Mouse (Mus musculus) neural tube, embryonic 10.5 days (tissue): ENCODE data around the gene Tiam1.
A peak's percentile ranks its signal among the peaks of the same experiment; 100 is the strongest.

ENCODE experiments used
- DNase-seq: peaks from one replicate; pipeline ENCODE4 v3.0.0-alpha.2; 2017; ENCODE audit warnings: low spot score; ENCODE audit errors: extremely low spot score

Gene Tiam1

DNA sequence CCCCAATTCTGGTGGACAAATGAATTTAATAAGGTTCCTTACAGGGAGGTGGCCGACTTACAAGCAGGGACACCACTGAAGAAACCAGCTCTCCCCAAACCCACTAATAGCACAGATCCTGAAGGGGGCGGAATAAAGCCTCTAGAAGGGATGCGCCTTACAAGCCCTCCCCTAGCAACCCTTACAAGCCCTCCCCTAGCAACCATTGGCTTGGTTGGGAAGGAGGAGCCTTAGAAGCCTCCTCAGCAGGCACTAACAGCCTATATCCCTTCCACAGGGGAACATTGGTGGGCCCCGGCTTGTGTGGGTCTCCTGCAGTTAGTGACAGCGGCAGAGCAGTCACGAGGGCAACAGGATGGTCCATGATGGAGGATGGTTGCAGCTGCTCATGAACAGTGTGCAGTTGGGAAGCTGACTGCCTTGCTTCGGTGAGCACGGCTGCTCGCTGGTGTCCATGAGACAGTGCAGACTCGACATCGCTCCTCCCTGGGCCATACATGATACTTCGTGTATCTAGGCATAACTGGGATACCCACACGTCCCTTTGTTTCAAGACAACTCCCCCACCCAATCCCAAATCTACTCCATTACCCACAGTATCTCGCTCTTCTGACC is 90.6 kb downstream of the Tiam1 start:
- no peak for DNase-seq

DNA sequence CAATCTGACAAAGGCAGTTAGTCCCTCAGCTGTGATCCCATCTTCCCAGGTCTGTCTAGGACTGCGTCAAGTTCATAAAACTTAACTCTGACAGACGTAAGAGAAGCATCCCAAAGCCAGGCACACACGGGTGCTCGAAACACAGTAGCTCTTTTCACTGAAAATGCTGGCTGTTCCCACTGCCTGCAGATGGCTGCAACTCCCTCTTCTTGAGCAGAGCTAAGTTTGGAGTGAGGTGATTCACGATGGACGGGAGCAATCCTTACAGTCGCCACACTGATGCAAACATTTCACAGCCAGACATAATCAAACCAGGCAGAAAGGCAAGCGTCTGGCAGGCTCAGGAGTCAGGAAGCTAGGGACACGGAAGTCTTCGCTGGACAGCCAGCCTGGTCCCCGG is 91.2 kb downstream of the Tiam1 start:
- no peak for DNase-seq

DNA sequence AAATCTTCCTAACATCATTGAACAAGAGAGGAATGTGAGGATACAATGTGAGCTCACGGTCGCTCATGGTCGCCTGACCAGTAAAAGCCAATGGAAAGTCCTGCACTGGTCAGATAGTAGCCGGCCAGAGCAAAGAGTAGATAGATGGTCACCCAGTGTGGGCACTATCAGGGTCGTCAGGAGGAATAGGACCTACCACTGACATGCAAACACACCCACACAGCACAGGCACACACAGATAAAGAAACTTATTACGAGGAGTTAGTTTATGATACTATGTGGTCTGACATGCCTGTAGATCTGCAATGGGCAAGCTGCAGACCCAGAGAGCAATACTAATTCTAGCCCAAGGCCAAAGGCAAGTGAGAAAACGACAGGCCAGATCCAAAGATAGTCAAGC is 92.5 kb downstream of the Tiam1 start:
- no peak for DNase-seq

DNA sequence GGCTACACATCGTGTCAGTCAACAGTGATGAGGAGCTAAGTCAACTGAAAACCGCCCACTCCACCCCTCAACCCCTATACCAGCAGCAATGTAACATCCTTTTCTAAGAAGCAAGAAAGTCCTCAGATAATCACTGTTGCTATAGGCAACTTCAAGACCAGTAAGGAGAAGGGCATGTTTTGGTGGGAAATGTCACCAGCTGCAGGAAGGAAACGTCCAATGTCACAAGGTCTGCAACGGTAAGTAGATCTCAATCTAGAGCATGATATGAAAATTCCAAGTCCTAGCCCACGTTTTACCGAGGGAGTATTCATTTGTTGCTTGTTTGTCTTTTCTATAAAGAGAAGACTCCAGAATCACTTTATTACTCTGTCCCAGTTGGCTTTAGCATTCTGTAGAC is 95.7 kb downstream of the Tiam1 start:
- no peak for DNase-seq

DNA sequence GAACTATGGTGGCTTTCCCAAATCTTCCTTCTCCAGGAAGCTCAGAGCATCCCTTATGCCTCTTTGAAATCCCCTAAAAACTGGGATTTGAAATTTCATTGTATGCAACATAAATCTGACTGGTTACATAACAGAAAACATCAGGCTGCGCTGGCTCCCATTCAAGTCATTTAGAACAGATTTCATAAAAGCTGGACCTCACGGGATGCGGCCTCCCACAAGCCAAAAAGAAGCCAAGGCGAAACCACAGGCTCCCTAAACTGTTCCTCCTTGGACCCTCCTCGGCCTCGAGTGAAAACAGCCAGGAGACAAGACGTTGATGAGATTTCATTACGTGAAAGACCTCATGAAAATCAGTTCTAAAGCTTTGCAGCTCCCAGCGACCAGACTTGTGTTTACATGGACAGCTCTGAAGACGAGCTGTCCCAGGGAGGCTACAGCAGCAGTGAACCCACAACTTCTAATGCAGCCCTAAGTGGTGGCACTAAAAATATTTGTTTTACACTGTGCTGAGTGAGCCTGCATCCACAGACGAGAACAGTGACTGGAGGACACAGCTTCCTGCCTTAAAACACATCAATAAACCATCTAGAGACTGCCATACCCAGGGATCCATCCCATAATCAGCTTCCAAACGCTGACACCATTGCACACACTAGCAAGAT is 96.9 kb downstream of the Tiam1 start:
- no peak for DNase-seq

DNA sequence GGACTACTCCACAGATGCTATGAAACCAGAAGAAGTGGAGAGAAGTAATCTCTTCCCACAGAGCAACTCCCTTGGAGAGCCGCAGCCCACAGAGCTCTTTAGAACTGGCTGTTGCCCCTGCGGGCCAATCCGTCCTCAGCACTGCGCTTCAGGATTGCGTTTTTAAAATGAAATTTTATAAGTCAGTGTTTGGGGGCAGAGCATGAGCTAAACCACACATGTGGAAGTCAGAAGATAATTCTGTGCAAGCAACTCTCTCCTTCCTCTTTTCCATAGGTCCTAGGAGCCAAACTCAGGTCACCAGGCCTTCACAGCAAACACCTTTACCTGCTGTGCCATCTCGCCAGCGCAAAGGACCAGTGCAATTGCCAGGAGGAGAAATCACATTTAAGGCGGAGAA is 98.0 kb downstream of the Tiam1 start:
- no peak for DNase-seq

DNA sequence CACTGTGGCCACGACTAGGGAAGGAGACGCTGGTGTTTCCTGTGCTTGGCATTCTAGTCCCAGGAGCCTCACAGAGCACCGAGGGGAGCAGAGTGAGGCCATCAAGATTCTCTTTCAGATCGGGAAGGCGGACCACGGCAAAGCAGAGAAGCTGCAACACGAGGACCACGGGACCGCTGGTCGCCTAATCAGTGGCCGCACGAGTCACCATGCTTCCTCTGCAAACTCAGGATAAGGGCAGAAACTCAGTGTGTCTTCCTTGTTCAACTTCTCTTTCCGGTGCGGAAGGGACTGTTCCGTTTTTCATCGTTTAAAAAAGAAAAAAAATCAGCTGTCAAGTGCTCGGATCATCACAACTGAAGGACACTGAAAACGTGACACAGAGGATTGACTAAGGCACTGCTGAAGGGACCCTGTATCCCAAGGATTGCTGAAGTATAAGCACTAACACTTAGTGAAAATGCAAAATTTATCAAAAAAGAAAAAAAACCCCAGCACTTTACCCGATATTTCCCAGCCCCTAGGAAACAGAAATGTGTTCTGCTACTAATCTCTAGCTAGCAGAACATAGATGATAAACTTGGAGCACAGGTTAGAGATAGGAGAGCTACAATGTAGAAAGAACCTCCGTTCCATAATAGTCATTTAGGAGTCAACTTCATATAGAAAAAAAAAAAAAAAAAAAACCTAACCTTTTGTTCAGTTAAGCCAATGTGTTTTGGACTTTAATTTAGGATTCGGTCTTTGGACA is 99.4 kb downstream of the Tiam1 start:
- no peak for DNase-seq

DNA sequence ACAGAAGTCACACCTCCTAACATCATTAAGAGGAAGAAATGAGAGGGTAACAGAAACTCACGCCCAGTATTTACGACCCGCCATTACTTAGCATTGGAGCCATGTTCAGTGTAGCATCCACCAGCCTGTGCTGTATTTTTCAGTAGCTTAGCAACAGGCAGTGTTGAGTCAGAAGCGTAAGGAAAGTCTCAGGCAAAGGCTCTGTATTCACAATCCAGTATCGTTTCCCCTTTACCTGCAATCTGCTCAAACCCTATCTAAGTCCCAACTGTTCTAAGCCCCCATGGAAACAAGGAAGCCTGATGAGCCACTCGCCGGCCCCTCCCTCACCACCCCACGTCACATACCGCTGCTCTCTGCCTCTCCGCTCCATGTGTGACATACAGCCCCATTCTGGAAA is 100.7 kb downstream of the Tiam1 start:
- DNase-seq, result no peak

DNA sequence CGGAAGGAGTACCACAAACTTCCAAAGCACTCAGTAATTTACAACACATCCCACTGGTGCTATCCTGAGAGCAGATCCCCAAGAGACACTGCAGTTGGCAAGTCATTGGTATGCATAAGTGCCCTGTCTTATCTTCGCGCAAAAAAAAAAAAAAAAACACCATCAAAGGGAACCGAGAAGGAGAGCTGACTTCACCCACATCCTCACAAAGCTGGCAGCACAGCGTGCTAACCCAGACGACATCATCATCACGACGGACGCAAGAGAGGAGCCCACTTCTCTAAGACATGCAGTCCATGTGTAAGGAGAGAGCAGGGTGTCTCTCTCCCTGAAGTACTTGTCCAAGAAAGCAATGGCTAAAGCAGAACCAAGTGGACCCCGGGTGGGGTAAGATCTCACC is 101.2 kb downstream of the Tiam1 start:
- no peak for DNase-seq

DNA sequence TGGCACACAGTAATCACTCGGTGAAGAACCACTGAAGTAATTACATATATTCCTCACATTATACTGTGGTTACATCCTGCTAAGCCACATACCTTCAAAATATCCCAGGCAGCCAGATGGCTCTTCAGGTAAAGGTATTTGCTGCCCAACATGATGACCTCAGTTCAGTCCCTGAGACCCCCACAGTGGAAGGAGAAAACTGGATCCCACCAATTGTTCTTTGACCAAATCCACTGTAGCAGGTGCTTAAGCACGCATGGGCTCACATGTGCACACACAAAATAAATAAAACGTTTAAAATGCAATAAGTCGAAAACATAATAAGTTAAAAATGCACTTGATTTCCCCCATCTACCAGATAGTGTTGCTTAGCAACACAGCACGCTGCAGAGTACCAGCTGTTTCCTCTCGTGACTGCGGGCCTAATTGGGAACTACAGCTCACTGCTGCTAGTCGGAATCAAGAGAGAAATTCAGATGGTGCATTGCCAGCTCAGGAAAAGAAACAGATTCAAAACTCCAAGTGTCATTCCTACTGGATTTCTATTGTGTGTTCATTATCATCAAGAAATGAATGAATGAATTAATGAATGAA is 102.7 kb downstream of the Tiam1 start:
- no peak for DNase-seq

DNA sequence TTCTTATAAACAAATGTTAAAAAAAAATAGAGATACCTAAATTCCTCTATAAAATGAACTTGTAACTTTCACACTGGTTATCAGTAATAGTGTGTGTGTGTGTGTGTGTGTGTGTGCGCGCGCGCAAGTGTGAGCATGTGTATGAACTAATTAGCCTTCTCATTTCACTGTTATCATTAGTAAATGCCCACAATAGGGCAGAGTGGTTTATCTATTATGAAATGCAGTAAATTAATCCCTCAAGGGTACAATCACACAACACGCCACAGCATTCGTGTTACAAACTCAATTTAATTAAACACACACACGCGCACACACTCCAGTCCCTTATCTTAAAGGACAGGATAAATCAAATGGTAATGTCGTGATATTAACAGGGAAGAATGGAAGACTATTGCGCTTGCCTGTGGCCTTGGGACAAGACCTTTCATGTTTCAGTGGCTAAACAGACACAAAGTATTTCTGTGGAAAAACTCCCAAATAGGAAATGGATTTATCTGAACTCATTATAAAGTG is 107.9 kb downstream of the Tiam1 start:
- no peak for DNase-seq

DNA sequence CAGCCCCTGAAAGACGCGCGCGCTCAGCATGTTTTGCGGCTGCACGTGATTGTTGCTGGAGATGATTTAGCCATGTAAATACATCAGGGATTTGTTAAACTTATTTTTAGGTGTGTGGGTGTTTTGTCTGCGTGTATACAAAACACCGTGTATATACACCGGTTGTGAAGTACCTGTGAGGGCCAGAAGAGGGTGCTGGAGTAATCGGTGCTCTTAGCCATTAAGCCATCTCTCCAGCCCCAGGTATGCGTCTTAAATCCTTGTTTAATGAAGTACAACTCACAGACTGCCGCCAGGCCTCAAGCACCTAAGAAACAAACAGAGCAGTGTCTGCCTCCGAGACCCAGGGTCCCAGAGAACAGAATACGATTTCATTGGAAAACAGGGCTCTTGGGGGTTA is 113.2 kb downstream of the Tiam1 start:
- no peak for DNase-seq

DNA sequence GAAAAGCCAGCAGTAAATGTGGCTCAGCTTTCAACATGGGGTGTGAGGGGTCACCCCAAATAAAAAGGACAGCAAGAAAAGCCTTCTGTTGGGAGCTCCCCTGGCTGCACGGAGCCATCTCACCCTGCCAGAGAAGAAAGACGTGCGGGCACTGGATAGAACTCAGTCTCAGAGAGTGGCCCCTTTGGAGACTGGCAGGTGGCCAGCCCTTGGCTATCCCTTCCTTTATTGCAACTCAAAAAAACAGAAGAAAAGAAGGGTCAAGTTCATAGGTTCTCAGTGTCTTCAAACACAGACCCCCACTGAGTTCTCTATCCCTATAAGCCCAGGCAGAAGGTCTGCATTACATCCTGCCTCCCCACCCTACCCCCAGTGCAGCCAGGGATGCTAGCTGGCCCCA is 115.7 kb downstream of the Tiam1 start:
- DNase-seq, result no peak

DNA sequence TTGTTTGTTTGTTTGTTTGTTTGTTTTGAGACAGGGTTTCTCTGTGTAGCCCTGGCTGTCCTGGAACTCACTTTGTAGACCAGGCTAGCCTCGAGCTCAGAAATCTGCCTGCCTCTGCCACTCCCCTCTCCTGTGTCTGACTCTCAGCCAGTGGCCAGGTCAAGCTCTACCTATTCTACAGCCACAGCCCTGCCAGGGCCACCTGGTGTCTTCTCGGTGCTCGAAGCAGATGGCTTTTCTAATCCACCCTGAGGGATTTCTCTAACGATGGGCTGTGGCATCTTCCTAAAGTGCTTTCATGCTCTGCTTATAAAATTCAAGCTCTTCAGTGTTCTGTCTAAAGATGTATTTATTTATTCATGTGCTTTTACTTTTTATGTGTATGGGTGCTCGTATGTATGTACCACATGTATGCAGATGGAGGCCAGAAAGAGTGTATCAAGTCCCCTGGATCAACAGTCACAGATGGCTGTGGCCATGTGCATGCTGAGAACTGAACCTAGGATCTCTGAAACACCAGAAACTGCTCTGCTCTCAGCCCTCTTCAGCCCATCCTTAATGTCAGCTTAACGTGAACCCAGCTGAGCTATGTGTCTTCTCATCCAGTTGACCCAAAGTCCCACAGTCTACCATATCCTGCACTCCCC is 117.9 kb downstream of the Tiam1 start:
- DNase-seq, result no peak

DNA sequence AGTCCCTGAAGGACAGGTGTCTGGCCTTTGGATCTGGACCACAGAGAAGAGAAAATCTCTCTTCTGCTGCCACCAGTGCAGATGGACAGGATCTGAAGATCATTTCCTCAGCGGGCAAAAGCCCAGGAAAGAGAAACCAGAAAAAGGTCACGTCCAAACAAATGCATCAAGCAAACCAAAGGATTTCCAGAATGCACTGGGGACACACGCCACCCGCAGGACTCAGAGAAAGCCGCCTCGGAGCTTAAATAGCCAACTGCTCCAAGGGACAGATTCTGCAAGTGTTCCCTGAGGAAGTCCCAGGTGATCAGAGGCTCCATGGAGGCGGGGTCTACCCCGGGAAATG is 119.9 kb downstream of the Tiam1 start:
- DNase-seq, result no peak

DNA sequence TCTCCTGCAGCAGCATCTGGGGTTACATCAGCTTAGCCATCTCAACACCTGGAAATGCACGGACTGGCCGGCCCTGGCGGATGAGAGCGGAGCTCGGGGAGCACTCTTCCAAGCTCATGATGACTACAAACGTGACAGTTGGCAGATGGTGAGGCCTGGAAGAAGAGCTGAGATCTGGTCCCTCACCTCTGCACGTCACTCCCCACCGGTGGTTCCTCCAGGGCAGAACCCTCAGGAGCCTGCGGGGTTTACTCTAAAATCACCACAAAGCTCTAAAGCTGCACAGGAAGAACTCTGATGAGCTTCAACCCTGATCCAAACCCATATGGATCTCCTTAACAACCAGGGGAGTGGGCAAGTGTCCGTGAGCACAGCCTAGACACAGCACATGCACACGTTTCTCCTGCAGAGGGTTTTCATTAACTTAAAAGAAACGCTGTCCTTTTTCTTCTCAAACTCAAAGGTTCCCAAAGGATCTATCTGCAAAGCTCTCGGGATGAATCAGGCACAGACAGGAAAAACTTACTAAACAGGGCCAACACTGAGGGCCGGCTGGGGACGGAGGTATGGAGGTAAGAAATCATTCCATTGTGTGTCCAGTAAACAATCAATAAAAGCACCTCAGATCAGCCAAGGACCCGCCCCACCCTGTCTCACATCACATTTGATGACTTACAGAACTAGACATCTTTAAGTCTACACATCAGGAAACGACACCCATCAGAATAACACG is 120.5 kb downstream of the Tiam1 start:
- DNase-seq, result no peak

DNA sequence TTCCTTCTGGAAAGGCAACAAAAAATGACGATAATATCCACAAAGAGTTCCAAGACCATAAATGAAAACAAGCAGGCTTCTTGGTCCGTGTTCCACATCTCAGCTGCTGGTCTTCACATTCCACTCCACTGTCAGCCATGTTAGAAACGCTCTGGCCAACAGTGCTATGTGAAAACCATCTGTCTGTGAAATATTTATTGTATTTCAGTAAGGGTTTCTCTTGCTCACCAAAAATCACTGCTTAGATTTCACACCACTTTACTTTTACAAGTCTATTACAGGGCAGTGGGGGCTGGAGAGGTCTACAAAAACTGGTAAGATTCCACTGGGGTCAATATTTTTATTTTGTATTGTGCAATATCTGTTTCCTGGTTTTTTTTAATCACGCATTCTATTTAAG is 127.5 kb downstream of the Tiam1 start:
- DNase-seq, result no peak

DNA sequence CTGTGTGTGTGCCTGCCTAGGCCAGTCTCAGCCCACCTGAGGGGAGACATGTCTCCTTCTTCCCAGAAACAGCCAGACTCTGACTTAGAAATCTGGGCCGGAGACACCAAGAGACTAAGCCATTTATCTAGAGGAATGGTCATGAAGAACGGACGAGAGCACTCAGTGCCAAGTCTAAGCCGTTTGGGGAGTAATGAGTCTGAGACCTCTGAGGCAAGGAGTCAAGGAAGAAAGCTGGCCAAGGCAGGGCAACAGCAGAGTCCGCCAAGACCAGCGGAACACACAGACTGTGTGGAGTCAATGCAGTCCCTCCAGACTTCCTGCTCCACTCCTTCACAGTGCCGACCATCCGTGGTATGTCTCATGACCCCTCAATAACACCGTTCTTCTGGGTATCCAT is 129.0 kb downstream of the Tiam1 start:
- no peak for DNase-seq

DNA sequence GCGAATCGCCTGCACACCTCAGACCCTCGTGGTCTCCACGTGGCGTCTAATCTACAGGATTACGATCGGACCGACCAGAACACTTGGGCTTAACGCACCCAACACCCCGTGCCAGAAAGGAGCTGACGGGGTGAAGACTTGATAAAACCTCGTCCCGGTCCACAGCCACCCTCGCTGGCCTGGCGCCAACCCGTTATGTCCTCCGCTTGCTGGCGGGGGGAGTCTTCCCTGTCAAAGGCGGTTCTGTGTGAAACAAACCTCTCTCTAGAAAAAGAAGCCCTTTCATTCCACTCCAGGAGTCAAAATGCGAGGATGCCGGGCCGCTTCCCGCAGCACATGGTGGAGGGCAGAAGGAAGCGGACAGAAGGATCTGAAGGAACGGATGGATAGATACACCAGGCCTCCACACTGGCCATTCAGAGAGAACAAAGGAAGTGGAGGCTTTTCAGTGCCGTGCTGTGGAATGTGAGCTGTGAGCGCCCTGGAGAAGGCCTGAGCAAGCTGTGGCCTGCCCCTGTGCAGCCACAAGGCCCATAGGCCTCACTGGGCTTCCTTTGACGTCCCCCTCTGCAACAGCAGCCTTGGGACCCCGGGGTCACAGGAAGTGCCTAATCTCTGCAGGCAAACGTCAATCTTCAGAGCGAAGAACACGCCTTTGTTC is 131.9 kb downstream of the Tiam1 start:
- peak; percentile 31 for DNase-seq

DNA sequence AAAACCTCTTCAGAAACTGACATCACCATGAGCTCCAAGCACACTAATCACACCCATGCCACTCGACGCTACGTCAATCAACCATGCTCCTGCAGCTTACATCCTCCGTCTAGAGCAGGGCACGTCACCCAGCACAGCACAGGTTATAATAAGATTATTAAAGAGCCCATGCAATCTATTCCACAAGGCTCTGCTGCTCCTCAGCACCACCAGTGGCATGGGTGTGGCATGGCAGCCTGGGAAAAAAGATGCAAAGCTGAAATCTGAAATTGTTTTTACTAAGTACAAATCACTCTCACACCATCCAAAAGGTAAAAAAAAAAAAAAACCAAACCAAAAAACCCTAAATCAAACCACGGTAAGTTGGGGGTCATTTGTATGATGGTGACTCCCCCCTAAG is 135.1 kb downstream of the Tiam1 start:
- no peak for DNase-seq
